Mouse (Mus musculus) ES-Bruce4 (cell line): ENCODE results near the gene Trpv4.

Experiments
- CTCF ChIP-seq: IDR thresholded peaks from one replicate; pipeline ENCODE4 v1.8.1; 2011; ENCODE audit warnings: low read depth, low read length
- EP300 ChIP-seq: IDR thresholded peaks from 2 replicates; pipeline ENCODE4 v1.6.1; 2011; ENCODE audit warnings: low read depth, low read length; ENCODE audit not compliant: insufficient read depth
- POLR2A ChIP-seq: IDR thresholded peaks from one replicate; pipeline ENCODE4 v1.8.1; 2011; ENCODE audit warnings: low read length; ENCODE audit not compliant: insufficient read depth

DNA sequence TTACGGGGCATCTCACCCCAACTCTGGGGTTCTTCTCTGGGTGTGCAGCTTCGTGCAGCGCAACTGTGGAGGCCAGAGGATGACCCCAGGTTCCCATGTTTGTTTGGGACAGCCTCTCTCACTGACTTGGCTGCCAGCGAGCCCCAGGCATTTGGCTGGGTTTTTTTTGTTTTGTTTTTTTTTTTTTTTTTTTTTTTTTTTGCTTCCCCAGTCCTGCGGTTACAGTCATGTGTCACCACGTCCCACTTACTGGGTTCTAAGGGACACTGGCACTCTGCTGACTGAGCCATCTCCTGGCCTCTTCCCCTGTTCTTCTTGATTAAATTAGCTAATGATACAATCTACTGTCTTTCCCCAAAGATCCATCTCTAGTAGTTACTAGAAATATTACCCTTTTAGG, 60.6 kb downstream of the Trpv4 start:
- TF ChIP-seq CTCF (no peak), EP300 (no peak), POLR2A (no peak)
